Mouse (Mus musculus) MN1 (cell line): ENCODE results near the gene Olfr545.
"Not testable (repeated sequence)": the region's sequence is repeated elsewhere in the genome, so short reads cannot be mapped to it uniquely, and the experiment has no call there.

Experiments used
- DNase-seq: peaks from one replicate; pipeline ENCODE4 v3.0.0-alpha.2; 2016; ENCODE audit warnings: low spot score

Olfr545 gene

DNA sequence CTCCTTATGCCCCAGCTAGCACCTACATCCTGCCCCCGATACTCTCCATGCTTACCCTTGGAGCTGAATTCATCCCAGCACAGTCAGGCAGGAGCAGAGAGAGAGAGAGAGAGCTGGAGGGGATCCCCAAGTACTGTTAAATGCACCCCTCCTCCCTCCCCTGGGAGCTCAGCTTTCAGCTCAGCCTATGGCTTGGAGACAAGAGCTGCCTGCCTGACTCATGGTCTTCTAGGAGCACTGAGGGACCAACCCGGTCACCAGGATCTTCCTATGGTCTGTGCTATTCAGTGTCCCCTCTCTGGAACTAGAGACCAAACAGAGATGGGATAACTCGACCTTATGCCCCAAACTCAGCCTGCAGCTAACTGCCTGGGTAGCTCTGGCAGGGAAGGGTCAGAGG lies at the start of gene Olfr545:
Olfr545 (minus strand) TSS at position 101 of the 400 bp plus-strand sequence.
- no peak for DNase-seq

- DNase-seq = no peak
Observed at GRCm38 (mm10) chr7:102541251-102541650, 41.9 kb upstream of the Olfr545 start.

GRCm38 (mm10) chr7:102540596-102540995 lies 41.2 kb upstream of the Olfr545 start, which contains the start of gene Olfr548-ps1:
Olfr548-ps1 (plus strand) TSS chr7:102540896.
- DNase-seq = no peak

DNA sequence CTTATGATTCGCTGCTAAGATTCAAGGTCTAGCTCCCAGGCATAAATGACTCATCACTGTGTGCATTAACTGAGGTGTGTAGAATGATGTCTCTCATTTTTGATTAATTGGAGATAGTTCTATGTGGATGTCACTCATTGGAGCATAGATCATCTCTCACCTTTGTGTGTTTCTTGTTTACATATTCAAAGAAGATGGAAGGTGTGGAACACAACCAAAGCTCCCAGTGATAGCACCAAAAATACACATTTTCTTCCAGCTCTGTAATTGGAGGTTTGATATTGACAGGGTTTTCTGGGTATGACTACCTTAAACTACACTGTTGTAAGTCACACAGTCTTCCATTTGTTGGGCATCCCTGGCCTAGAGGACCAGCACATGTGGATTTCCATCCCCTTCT lies 35.1 kb upstream of the Olfr545 start, which contains the start of gene Olfr547:
Olfr547 (plus strand) TSS at position 301 of the 400 bp plus-strand sequence.
- DNase-seq = no peak

GRCm38 (mm10) chr7:102529052-102529451 lies 29.7 kb upstream of the Olfr545 start:
- no peak for DNase-seq

GRCm38 (mm10) chr7:102517051-102517335 lies 17.6 kb upstream of the Olfr545 start:
- no peak for DNase-seq

DNA sequence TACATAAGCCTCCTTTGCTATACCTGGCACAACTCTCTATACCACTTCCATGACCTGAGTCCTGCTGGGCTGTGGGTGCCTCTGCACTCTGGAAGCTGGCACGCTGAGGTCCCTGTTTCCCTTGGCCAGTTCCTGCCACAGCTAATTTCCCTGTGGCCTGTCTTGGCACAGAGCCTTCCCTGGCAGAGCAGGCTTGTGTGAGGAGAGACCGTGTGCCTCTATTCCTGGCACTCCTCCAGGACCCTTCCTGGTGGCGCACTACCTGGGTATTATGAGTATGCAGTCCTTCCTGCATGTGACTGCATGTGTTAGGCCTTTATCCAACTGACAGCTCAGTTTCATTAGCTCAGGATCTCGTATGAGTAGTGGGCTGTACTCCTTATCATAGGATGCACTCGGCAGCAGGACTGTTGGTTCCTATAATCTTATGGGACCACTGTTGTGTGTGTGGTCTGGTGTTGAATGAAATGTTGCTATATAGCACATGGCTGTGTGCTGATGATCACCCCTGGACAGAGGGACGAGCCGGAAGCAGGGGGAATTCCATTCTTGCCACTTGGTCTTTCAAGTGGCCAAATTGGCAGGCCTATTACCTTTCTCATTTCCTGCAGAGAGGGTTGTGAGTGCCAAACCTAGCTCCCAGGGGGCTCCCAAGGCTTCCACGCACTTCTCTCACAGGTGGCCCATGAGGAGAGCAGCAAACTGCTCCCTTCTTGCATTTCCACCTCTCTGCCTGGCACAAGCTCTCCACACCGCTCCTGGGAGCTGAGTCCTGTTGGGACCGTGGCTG lies 17.1 kb upstream of the Olfr545 start:
- peak; percentile 81 for DNase-seq

GRCm38 (mm10) chr7:102514144-102514543 lies 14.8 kb upstream of the Olfr545 start:
- DNase-seq = no peak

GRCm38 (mm10) chr7:102512814-102513435 lies 13.6 kb upstream of the Olfr545 start:
- peak; percentile 92 for DNase-seq

DNA sequence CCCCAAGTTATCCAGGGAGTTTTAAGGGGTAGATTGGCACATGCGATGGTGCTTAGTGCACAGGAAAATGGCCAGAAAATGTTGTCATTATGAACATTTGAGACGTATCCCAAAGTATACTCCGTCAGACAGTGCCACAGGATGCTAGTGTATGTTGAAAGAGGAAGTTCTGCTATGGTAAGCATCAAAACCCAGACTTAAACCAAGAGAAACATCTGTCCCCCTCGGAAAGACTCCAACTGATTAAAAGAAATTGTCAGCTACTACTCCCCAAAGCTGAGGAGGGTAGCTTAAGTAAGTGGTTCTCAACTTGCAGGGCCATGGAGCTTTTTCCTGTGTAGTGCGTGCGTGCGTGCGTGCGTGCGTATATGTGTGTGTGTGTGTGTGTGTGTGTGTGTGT lies 12.6 kb upstream of the Olfr545 start:
- no peak for DNase-seq

GRCm38 (mm10) chr7:102509726-102510125 lies 10.4 kb upstream of the Olfr545 start:
- no peak for DNase-seq

- DNase-seq = no peak
Observed at GRCm38 (mm10) chr7:102508666-102509065, 9.3 kb upstream of the Olfr545 start.

DNA sequence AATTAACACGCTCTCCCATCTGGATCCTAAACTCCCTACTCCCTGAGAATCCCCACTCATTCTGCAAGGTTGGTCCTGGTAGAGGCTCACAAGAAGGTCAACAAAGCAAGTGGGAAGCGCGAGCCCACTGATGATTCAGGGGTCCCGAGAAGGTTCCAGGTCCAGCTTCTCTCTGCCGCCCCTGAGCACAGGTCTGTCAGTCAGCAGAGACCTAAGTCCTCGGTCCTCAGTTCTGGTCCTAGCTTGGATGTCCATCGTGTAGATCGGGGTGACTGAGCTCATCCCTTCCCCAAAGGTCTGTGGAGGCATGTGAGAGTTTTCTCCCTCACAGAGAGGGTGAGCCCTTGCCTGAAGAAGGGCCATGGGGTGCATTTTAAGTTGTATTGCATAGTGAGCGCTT lies 8.7 kb upstream of the Olfr545 start:
- no peak for DNase-seq

- DNase-seq = peak; percentile 76
Observed at GRCm38 (mm10) chr7:102506848-102507247, 7.5 kb upstream of the Olfr545 start.

DNA sequence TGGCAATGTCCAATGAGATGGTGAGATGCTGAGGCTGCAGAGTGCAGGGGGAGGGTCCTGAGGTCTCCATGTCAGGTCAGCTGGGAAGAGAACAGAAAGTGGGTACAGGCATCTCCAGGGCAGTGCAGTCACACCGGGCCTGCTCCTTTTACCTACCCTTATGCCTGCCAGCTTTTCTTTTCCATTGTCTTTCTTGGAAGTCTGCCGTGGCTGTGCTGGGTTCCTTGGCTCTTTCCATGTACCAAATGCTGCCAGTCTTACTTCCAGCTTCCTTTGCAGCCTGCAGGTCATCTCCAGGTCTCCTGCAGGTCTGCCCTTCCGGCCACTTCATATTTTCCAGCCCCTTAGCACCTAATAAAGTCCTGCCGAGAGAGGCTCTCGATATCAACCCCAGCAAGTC lies 2.6 kb upstream of the Olfr545 start:
- DNase-seq = no peak

DNA sequence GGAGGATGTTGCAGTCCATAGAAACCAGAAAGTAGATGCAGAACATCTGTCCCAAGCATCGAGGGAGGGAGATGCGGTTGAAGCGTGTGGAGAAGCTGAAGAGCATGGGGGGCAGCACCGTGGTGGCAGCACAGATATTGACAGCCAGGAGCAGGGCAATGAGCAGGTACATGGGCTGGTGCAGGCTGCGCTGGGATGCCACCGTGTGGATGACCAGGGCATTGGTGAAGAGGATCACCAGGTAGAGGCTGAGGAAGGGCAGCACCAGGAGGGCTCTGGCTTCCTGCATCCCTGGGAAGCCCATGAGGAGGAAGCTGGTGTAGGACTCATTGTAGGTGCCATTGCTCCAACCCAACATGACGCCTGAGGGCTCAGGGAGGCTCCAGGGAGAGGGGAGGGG lies 5.0 kb downstream of the Olfr545 start:
- DNase-seq = not testable (repeated sequence)

DNA sequence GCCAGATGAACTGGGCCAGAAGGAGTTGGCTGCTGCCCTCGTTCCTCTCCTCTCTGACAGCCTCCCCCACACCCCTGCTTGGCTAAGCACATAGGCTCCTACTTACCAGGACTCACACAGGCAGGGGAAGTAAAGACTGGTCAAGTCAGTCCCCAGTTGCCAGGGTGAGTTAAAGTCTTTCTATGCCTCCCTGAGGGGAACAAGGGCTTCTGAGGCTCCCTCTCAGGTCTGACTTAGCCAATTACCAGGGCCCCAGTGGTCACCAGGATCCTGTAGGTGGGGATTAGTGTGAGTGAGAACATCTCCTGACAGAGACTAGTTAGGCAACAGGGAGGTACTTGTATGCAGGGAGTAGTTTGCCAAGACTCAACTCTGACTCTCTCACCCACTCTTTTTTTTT lies 11.2 kb downstream of the Olfr545 start, which contains the start of gene Olfr544:
Olfr544 (minus strand) TSS at position 153 of the 400 bp plus-strand sequence.
- DNase-seq = no peak

- no peak for DNase-seq
Observed at GRCm38 (mm10) chr7:102486105-102486504, 13.3 kb downstream of the Olfr545 start.

GRCm38 (mm10) chr7:102484766-102485165 lies 14.6 kb downstream of the Olfr545 start:
- not testable (repeated sequence) for DNase-seq

- DNase-seq = no peak
Observed at GRCm38 (mm10) chr7:102483665-102484064, 15.7 kb downstream of the Olfr545 start.

GRCm38 (mm10) chr7:102481579-102481978 lies 17.8 kb downstream of the Olfr545 start, which contains the start of gene Olfr543:
Olfr543 (minus strand) TSS chr7:102481679.
- DNase-seq = no peak

DNA sequence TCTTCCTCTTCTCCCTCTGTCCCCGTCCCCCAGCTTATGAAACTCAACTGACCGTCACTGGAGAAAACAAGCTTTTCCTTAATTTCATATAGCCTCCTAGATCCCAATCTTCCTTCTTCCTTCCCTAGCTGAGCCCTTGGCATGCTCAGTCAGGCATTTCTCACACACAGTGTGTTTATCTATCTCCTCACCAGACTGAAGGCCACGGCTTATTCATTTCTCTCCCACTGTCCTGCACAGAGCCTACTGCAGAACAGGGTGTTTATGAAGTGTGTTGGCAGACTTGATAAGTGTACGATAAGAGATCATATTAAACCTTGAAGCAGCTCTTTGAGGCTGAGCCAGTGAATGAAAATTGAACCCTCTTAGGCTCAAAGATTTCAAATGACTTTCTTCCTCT lies 18.6 kb downstream of the Olfr545 start:
- DNase-seq = no peak

DNA sequence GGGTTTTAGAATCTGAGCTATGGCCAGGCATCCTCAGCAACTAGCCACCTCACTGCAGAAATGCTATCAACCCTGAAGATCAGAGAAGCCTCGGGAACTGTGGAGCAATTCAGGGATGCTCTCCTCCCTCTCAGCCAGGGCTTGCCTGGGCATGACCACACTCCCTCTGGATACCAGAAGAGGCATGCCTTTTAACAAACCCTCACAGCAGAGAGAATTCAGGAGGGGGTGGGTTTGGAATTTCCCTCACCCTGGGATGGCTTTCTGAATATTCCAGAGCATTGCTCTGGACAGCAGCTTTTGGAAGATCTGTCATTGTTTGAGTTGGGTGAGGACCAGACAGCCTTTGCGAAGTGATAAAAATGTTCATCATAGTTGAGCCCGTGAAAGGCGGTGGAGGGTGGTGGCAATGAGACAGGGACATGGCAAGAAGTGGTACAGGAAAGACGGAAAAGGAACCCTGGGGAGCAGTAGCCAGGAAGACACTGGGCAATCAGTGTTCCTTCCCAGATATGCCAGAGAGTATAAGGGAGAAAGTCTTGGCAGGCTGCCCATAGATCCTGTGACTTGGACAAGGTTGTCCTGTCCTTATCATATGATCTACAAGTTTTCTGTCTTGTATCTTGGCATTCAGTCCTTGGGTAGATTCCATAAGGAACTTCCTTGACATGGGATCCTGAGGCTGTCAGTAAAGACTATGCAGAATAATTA lies 19.9 kb downstream of the Olfr545 start:
- DNase-seq = peak; percentile 32
